Mouse (Mus musculus) frontal cortex, postnatal 14 days (tissue): Measurements from ENCODE around the gene Gsto2.

Source experiments
- DNase-seq, 2 experiments: peaks; one replicate each; pipeline ENCODE4 v3.0.0; 2022; ENCODE audit warnings: low spot score in 2 of 2

Gene Gsto2

GRCm38 (mm10) chr19:47918455-47919101 lies 53.2 kb downstream of the Gsto2 start:
- DNase-seq: no peak

GRCm38 (mm10) chr19:47919126-47919965 lies 54.0 kb downstream of the Gsto2 start, which contains the start of the genes Cfap43 and Itprip:
Gene Cfap43, minus strand, starts transcription at chr19:47919287.
Gene Itprip, minus strand, starts transcription at chr19:47919299.
- DNase-seq: peak; percentile 39 to 58

GRCm38 (mm10) chr19:47919966-47920375 lies 54.6 kb downstream of the Gsto2 start:
- DNase-seq: no peak

- no peak for DNase-seq
These were observed 60.5 kb downstream of the Gsto2 start for GRCm38 (mm10) chr19:47925819-47926218.

GRCm38 (mm10) chr19:47927032-47927431 lies 61.7 kb downstream of the Gsto2 start:
- no peak for DNase-seq

- no peak for DNase-seq
These were observed 63.7 kb downstream of the Gsto2 start for GRCm38 (mm10) chr19:47929043-47929442.

GRCm38 (mm10) chr19:47931982-47932638 lies 66.8 kb downstream of the Gsto2 start:
- no peak for DNase-seq

GRCm38 (mm10) chr19:47934146-47934545 lies 68.8 kb downstream of the Gsto2 start:
- DNase-seq: no peak

GRCm38 (mm10) chr19:47934636-47935238 lies 69.4 kb downstream of the Gsto2 start:
- no peak for DNase-seq

GRCm38 (mm10) chr19:47935530-47935929 lies 70.2 kb downstream of the Gsto2 start:
- DNase-seq: no peak
